Mouse (Mus musculus) kidney, embryonic 15.5 days (tissue): ENCODE measurements at regions not wholly inside any gene's neighbourhood (a gene's known extent, or its start where the extent isn't known, plus 50 kb on each side); places are given as distances from the start of the nearest gene placed in this dataset.
"Not testable (repeated sequence)": the region's sequence is repeated elsewhere in the genome, so short reads cannot be mapped to it uniquely, and the experiment has no call there.

ENCODE experiments used
- ATAC-seq: fragments of 200-750 bp; cut with Nextera tagmentation; replicated peaks from 2 replicates; pipeline ENCODE4 v1.8.0; 2017; ENCODE audit warnings: moderate TSS enrichment; ENCODE audit not compliant: low FRiP score
- H3K27ac ChIP-seq: fragments of 300-500 bp; sonication (generic); 2 replicates; pipeline ENCODE4 v1.5.1; 2015; ENCODE audit warnings: mild to moderate bottlenecking, inconsistent platforms
- H3K27me3 ChIP-seq: fragments of 300-500 bp; sonication (generic); 2 replicates; pipeline ENCODE4 v1.6.1; 2015; ENCODE audit warnings: inconsistent platforms
- H3K36me3 ChIP-seq: fragments of 300-500 bp; sonication (generic); 2 replicates; pipeline ENCODE4 v1.6.1; 2015; ENCODE audit warnings: inconsistent platforms
- H3K4me1 ChIP-seq: fragments of 300-500 bp; sonication (generic); 2 replicates; pipeline ENCODE4 v1.6.1; 2015; ENCODE audit warnings: inconsistent platforms
- H3K4me2 ChIP-seq: fragments of 300-500 bp; sonication (generic); 2 replicates; pipeline ENCODE4 v1.6.1; 2015; ENCODE audit warnings: moderate library complexity, mild to moderate bottlenecking, inconsistent platforms
- H3K4me3 ChIP-seq: fragments of 300-500 bp; sonication (generic); replicated peaks from 2 replicates; pipeline ENCODE4 v1.5.1; 2015; ENCODE audit warnings: mild to moderate bottlenecking, inconsistent platforms
- H3K9ac ChIP-seq: fragments of 300-500 bp; sonication (generic); 2 replicates; pipeline ENCODE4 v1.6.1; 2015; ENCODE audit warnings: mild to moderate bottlenecking, inconsistent platforms
- H3K9me3 ChIP-seq: fragments of 300-500 bp; sonication (generic); replicated peaks from 2 replicates; pipeline ENCODE4 v1.6.1; 2016; ENCODE audit warnings: inconsistent platforms
- WGBS: fragments of 180-500 bp; shearing (Covaris S2); methylation state at CpG from one replicate; pipeline ENCODE4 v1.1.7; 2015; ENCODE audit warnings: mixed read lengths; 5-methylcytosine and 5-hydroxymethylcytosine counted together

DNA sequence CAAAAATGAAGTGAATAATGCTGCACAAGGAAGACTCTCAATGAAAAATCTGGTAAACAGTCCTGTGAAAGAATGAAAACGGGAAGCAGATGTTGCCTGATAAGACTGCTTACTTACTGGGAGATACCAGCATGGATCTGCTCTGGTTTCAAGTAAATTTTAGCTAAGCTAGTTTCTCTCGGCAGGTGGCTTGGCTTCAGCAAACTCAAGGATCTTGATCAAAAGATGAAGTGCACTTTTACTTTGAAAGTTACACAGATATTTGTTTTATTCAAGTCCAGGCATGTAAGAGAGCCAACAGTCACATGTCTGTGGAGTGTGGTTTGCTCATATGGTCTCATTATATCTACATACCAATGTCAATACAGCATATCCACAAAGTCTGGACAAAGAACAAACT lies 451.5 kb upstream of the Akr1e1 start:
- Histone ChIP-seq H3K9ac (no peak overlapping the region), H3K9me3 (no peaks in the 10 kb centered on the region), H3K27ac (no peak overlapping the region), H3K36me3 (no peaks in the 10 kb centered on the region), H3K4me2 (no peak overlapping the region), H3K4me3 (no peak overlapping the region), H3K27me3 (no peaks in the 10 kb centered on the region), H3K4me1 (no peaks in the 10 kb centered on the region)
- ATAC-seq: no peak
- WGBS: 72% methylated on average over 2 of the region's 2 CpGs

- Histone ChIP-seq H3K4me3 (no peak overlapping the region), H3K9ac (no peak overlapping the region), H3K36me3 (no peaks in the 10 kb centered on the region), H3K9me3 (no peaks in the 10 kb centered on the region), H3K27ac (no peak overlapping the region), H3K4me2 (no peak overlapping the region), H3K4me1 (no peaks in the 10 kb centered on the region), H3K27me3 (no peaks in the 10 kb centered on the region)
- no peak for ATAC-seq
- WGBS: 83% methylated on average over 5 of the region's 5 CpGs
These were observed 498.5 kb upstream of the Akr1e1 start for GRCm38 (mm10) chr13:5107454-5107853.

DNA sequence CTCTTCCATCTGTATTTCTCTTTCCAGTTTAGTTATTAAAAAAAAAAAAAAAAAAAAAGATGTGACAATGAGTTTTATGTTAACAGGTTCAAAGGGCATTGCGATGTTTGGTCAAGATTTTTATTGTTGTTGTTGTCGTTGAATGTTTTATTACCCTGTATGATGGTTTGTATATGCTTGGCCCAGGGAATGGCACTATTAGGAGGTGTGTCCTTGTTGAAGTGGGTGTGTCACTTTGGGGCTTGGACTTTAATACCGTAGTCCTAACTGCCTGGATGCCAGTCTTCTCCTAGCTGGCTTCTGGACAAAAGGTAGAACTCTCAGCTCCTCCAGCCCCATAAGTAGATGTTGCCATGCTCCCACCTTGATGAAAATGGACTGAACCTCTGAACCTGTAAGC lies 545.9 kb upstream of the Akr1e1 start:
- Histone ChIP-seq H3K36me3 (no peaks in the 10 kb centered on the region), H3K4me2 (no peak overlapping the region), H3K27ac (no peak overlapping the region), H3K4me3 (no peak overlapping the region), H3K27me3 (no peaks in the 10 kb centered on the region), H3K9ac (no peak overlapping the region), H3K4me1 (no peaks in the 10 kb centered on the region), H3K9me3 (no peaks in the 10 kb centered on the region)
- WGBS: 71% methylated on average over 3 of the region's 3 CpGs
- ATAC-seq: no peak

DNA sequence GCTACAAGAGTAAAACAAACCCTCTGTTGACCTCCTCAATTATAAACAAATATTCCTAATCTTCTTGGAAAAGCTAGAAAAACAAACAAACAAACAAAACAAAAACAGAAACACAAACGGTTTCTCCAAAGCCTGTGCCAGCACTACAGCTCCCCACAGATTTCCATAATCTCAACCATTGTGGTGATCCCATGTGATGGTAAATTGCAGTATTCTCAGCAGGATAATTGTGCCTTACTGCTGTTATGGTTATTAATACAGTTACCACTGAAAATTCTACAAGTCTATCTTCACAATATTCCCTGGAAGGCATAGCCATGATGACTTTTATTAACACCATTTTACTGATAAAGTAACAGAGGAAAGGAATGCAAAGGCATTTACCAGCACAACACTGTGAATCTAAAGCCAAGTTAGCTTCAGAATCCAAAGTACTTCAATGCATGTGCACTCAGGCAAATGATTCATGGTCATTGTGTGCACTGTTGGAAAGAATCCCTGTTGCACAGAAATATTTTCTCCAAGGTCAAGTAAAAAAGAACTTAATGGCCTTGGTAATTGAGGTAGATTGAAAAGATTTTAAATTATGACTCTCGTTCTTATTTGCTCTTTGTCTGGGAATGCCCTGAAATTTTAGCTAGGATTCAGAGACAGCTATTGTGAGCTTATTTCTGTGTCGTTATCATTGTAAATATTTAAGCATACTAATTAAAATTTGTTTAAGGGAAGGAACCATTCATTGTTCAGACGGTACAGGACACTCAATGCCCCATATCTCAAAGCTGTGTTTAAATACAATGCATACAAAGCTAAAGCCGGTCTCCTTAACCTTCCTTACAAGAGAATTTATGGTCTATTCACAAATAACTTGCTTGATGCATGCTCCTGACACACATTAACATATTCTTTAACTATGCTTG lies 551.1 kb upstream of the Akr1e1 start:
- Histone ChIP-seq H3K9me3 (no peaks in the 10 kb centered on the region), H3K36me3 (no peaks in the 10 kb centered on the region), H3K4me1 (no peaks in the 10 kb centered on the region), H3K4me3 (no peak overlapping the region), H3K9ac (no peak overlapping the region), H3K27me3 (no peaks in the 10 kb centered on the region), H3K27ac (no peak overlapping the region), H3K4me2 (no peak overlapping the region)
- no peak for ATAC-seq
- WGBS: 61% methylated on average over 5 of the region's 5 CpGs

DNA sequence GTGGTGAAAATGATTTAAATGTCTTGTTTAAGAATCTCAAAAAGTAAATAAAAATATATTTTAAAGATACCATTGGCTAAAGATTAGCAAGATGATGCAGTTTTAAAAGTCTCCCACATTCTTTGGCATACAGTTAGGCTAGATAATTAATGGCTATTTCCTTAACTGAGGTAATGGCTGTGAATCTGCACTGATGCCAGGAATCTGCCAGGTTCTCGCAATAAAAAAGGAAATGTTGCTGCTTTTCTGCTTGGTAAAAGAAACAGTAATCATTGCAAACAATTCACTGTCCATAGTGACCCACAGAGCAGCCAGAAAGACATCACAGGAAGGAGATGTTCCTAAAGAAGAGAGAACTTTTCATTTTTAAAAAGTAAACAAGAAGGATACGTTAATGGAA lies 557.7 kb upstream of the Akr1e1 start:
- no peaks in the 10 kb centered on the region for H3K27me3 ChIP-seq
- no peak overlapping the region for H3K4me2 ChIP-seq
- H3K9ac ChIP-seq: no peak overlapping the region
- H3K9me3 ChIP-seq: no peaks in the 10 kb centered on the region
- WGBS: 47% methylated on average over 2 of the region's 2 CpGs
- no peaks in the 10 kb centered on the region for H3K4me1 ChIP-seq
- ATAC-seq: no peak
- no peaks in the 10 kb centered on the region for H3K36me3 ChIP-seq
- H3K4me3 ChIP-seq: no peak overlapping the region
- H3K27ac ChIP-seq: peak overlapping the region; percentile 30; the same call in 1 of the 2 replicates

DNA sequence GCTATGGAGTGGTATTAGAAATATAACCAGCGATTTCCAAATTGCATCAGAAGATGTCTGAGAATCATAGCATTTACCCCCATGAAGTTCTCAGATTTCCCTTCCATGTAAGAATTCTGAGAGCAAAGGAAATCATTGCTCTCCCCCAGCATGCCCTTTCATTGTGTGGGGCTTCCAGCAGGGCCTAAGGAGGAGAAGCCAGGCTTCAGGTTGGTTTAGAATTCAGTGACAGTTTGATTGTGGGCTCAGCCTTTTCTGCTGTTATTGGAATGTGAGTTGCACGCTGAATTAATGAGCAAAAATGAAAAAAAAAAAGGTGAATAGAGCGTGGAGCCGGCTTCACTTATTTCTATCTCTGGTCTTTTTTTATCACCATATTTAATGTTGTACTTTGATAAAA lies 570.0 kb upstream of the Akr1e1 start:
- Histone ChIP-seq H3K36me3 (no peaks in the 10 kb centered on the region), H3K9ac (no peak overlapping the region), H3K4me3 (no peak overlapping the region), H3K27ac (no peak overlapping the region), H3K4me1 (no peaks in the 10 kb centered on the region), H3K27me3 (no peaks in the 10 kb centered on the region), H3K4me2 (no peak overlapping the region), H3K9me3 (no peaks in the 10 kb centered on the region)
- WGBS: 74% methylated on average over 4 of the region's 4 CpGs
- no peak for ATAC-seq

DNA sequence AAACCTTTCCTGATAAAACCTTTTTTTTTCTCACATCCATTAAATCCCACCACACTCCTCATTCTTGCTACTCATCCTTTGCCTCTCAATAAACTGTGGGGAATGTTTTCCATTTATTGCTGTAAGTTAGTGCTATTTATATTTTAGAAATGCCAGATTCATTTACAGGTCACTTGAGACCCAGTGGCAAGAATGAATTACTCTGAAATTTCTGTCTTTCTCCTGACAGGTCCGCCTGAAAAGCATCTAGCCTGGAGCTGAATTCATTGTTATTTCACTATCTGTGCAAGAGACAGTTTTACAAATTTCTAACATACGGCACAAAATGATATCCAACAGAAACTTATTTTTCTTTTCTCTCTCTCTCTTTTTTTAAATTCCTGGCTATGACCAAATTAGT lies 570.6 kb upstream of the Akr1e1 start:
- Histone ChIP-seq H3K4me2 (no peak overlapping the region), H3K27me3 (no peaks in the 10 kb centered on the region), H3K4me1 (no peaks in the 10 kb centered on the region), H3K27ac (no peak overlapping the region), H3K9ac (no peak overlapping the region), H3K36me3 (no peaks in the 10 kb centered on the region), H3K4me3 (no peak overlapping the region), H3K9me3 (no peaks in the 10 kb centered on the region)
- no peak for ATAC-seq
- WGBS: 63% methylated on average over 2 of the region's 2 CpGs

DNA sequence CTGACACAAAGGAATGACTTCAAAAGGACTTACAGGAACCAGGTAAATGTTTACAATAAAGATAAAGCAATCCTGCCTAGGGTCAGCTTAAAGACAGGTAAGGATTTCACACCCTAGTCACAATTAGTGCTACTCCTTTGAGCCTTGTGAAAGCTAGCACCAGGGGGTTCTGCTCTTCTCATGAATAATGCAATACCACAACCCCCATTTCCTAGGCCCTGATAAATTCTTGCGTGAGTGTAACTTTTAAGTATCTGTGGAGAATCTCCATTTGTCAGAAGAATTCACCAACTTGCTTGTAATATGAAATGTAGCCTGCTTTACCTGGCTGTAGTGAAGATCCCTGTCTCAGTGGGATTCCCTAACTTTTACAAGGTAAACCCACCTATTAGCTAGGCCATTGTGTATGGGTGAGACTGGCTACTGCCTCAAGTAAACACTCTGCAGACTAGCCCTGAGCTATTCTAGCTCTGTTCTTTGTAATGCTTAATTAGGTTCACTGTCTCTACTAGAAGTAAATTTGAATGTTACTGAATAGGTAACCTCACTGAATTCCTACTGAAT lies 576.3 kb upstream of the Akr1e1 start:
- H3K9ac ChIP-seq, H3K36me3 ChIP-seq, H3K4me1 ChIP-seq, H3K27ac ChIP-seq, H3K9me3 ChIP-seq, H3K27me3 ChIP-seq, H3K4me2 ChIP-seq, H3K4me3 ChIP-seq, ATAC-seq: not testable (repeated sequence)
- 58% methylated on average over 1 of the region's 1 CpGs for WGBS

DNA sequence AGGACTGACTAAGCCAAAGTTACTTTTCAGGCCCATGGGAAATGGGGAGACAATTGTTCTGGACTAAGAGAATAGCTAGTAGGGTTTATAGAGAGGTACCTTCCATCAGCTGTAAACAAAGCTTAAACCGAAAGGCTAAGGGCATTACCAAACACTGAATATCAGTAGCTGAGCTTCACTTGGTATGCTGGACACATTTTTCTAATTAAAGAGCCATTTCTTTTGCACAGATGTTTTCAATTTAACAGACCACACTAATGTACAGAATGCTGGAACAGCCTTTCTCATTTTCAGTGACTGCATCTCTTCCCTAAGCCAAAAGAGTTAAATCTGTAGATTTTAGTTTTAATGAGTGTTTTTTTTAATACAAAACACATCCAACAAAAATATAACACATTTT lies 593.8 kb upstream of the Akr1e1 start:
- no peaks in the 10 kb centered on the region for H3K4me1 ChIP-seq
- H3K9me3 ChIP-seq: no peaks in the 10 kb centered on the region
- no peak for ATAC-seq
- no peaks in the 10 kb centered on the region for H3K27me3 ChIP-seq
- no peaks in the 10 kb centered on the region for H3K36me3 ChIP-seq
- no peak overlapping the region for H3K27ac ChIP-seq
- H3K9ac ChIP-seq: no peak overlapping the region
- no peak overlapping the region for H3K4me3 ChIP-seq
- 68% methylated on average over 1 of the region's 1 CpGs for WGBS
- H3K4me2 ChIP-seq: no peak overlapping the region

- no peaks in the 10 kb centered on the region for H3K36me3 ChIP-seq
- no peak overlapping the region for H3K27ac ChIP-seq
- peak; percentile 74; the same call in 1 of the 2 replicates for ATAC-seq
- WGBS: 29% methylated on average over 2 of the region's 2 CpGs
- H3K4me2 ChIP-seq: no peak overlapping the region
- H3K27me3 ChIP-seq: no peaks in the 10 kb centered on the region
- no peaks in the 10 kb centered on the region for H3K9me3 ChIP-seq
- no peaks in the 10 kb centered on the region for H3K4me1 ChIP-seq
- H3K9ac ChIP-seq: no peak overlapping the region
- no peak overlapping the region for H3K4me3 ChIP-seq
These were observed 595.2 kb upstream of the Akr1e1 start for GRCm38 (mm10) chr13:5204143-5204542.

- 84% methylated on average over 1 of the region's 1 CpGs for WGBS
- no peak overlapping the region for H3K4me3 ChIP-seq
- no peaks in the 10 kb centered on the region for H3K9me3 ChIP-seq
- H3K9ac ChIP-seq: no peak overlapping the region
- no peak overlapping the region for H3K4me2 ChIP-seq
- no peaks in the 10 kb centered on the region for H3K27me3 ChIP-seq
- H3K27ac ChIP-seq: no peak overlapping the region
- H3K36me3 ChIP-seq: no peaks in the 10 kb centered on the region
- H3K4me1 ChIP-seq: no peaks in the 10 kb centered on the region
- ATAC-seq: no peak
These were observed 602.7 kb upstream of the Akr1e1 start for GRCm38 (mm10) chr13:5211659-5212058.

DNA sequence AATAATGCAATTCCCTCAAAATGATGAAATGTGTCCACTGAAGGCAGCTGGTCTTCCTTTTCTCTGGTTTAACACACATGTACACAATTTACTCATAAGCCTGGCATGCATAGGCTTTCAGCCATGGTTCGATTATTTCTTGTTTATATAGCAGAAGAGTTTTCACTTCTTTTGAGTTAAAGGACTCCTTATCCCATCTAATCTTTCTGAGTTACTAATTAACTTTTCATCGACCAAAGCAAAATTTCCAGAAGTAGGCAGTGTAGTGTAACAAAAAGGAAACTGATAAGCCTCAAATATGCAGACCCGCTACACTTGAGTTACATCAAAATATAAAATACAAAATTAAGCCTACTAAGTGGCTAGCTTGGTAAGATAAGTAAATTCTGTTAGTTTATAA lies 620.5 kb upstream of the Akr1e1 start:
- H3K27ac ChIP-seq: no peak overlapping the region
- H3K36me3 ChIP-seq: no peaks in the 10 kb centered on the region
- H3K4me1 ChIP-seq: 0 out of 2 replicates have a peak, but pooled peaks cover 3% of the 10 kb centered on the region
- peak; percentile 66 for ATAC-seq
- H3K4me2 ChIP-seq: no peak overlapping the region
- no peak overlapping the region for H3K9ac ChIP-seq
- no peaks in the 10 kb centered on the region for H3K9me3 ChIP-seq
- 68% methylated on average over 3 of the region's 3 CpGs for WGBS
- no peaks in the 10 kb centered on the region for H3K27me3 ChIP-seq
- H3K4me3 ChIP-seq: no peak overlapping the region
